Mouse (Mus musculus): Measurements from ENCODE around the gene Mmp21.

GRCm38 (mm10) chr7:133715387-133715786 is 35.5 kb upstream of the Mmp21 start:
- TF ChIP-seq POLR2A (IDR thresholded peaks at IDR 0.05; ENCODE audit: borderline replicate concordance, extremely low read depth, insufficient read depth, insufficient read length, poor library complexity, severe bottlenecking) (no peak), CTCF (IDR thresholded peaks at IDR 0.05; ENCODE audit: borderline replicate concordance, extremely low read depth, insufficient read depth, insufficient read length) (no peak)

Data from brain, embryonic 14.5 days (tissue).